Mouse (Mus musculus): Measurements from ENCODE around the gene Sergef.

DNA sequence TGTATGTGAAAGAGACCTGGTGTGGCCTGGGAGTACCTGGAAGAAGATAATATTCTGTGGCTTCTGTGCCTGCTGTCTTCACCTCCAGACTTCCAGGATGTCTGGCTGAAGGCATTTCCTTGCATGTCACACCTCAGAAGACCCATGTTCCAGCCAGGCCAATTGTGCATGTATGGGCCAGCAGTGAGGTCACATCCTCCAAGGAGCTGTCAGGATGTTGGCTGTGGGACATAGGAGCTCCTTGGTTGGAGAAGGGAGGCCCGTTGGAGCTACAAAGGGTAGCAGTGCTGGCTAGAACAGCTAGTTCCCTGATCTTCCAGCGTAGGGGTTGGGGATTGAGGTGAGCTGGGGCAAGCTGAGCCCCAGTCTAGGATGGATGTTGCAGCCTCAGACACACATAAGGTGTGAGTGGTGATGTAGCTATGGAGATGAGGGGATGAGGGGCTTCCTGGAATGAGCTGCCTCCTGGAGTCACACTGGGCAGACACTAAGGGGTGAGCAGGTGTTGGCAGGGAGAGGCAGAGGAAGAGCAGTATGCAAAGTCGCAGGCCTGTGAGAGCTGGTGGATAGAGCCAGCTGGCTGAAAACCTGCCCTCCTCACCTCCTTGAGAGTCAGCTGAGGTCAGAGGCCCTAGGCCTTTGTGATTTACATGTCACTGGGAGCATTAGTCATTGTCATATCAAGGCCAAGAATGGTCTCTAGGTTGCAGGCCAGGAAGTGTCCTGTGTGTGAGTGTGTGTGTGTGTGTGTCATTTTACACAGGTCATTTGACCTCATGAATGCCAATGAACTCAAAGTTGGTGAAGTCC, 238.0 kb downstream of the Sergef start:
- TF ChIP-seq CTCF (IDR thresholded peaks at IDR 0.05; ENCODE audit: borderline replicate concordance, insufficient read depth, low read length) (no peak), POLR2A (IDR thresholded peaks at IDR 0.05; ENCODE audit: low read depth, low read length) (no peak)
